Mouse (Mus musculus) bone marrow, adult 2 months (tissue): Measurements from ENCODE around the gene Nudc.

Experiments
- CTCF ChIP-seq: fragments of 200-500 bp; IDR thresholded peaks from 2 replicates; pipeline ENCODE4 v1.5.1; 2011; ENCODE audit warnings: low read length, control low read depth; ENCODE audit not compliant: control insufficient read depth, insufficient read depth
- POLR2A ChIP-seq: fragments of 200-500 bp; IDR thresholded peaks from 2 replicates; pipeline ENCODE4 v1.6.1; 2011; ENCODE audit warnings: low read depth, mild to moderate bottlenecking, control low read depth, low read length, borderline replicate concordance; ENCODE audit not compliant: control insufficient read depth

DNA sequence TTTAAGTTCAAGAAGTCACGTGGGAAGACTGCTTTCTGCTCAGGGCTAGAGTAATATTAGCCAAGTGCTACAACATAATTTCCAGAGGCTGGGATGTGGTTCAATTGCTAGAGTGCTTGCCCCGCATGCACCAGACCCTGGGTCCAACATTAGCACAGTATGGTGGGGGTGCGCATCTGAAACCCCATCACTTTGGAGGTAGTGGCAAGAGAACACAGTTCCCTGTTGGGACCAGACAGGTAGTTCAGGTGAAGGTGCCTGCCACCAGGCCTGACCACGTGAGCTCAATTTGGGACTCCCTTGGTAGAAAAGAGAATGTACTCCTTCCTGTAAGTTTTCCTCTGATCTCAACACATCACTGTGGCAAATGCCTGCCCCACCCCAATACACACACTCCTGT, 50.9 kb downstream of the Nudc start:
- TF ChIP-seq CTCF = no peak
- TF ChIP-seq POLR2A = no peak
